Mouse (Mus musculus) liver, adult (tissue): Measurements from ENCODE around the gene Plch2.

Experiments used
- GATA4 ChIP-seq: IDR thresholded peaks from 2 replicates; pipeline ENCODE4 v1.6.1; 2014; ENCODE audit warnings: mild to moderate bottlenecking, low read length; ENCODE audit not compliant: insufficient replicate concordance

Plch2 gene

DNA sequence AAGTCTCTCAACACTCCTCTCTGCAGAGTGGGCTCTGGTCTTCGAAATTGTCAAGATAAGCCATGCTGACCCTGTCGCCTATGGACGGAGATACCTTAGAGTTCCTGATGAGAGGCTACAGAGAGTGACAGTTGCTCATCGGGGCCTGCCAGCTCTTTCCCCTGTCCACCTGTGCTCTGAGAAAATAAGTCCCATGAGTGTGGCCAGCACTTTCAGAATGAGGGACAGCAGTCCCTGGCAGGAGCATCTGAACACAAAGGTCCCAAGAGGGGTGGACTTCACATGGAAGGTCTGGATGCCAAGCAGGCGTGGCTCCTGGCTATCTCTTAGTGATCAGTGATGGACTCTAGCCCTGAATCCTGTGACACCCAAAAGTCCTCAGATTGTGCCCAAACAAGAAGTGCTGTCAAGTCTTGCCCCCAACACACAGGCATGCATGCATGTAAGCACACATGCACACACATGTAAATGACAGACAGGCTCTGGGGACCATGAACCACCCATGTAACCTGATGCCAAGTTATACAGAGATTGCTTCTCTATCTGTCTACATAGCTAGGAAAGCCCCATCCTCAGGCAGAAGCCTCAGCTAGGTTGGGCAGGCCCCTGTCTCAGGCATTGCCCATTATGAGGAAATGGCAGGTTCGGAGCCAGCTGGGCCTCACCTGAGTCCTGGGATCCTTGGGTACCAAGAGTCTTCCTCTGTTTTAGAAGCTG lies 113.1 kb downstream of the Plch2 start:
- TF ChIP-seq GATA4: no peak

DNA sequence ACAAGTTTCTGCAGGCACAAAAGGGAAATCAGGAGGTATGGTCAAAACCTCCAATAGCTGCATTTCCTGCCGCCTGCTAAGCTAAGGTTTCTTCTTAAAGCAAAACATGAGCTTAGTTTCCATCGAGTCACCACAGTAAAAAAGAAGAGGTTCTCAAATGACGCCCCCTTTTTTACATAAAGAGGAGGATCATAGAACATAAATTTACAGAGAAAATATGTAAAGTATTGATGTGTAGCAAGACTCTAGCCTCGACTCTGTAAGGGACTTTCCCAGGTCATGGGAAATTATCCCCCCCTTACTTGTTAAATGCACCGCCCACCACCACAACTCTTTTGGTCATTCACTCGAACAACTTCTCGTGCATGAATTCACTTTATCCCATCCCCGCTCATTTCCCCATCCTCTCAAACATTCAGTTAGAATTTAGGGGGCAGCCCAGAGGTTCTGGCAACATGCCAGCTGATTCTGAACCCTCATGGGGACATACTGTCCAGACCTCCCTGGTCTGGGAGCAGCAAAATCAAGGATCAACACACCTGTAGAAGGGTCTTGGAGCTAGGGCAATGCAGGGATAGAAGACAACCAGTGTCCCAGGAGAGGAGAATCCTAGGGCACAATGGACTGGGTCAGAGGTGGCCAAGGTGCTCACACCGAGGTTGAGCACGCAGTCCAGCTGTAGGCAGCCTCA lies 113.8 kb downstream of the Plch2 start:
- TF ChIP-seq GATA4: no peak

DNA sequence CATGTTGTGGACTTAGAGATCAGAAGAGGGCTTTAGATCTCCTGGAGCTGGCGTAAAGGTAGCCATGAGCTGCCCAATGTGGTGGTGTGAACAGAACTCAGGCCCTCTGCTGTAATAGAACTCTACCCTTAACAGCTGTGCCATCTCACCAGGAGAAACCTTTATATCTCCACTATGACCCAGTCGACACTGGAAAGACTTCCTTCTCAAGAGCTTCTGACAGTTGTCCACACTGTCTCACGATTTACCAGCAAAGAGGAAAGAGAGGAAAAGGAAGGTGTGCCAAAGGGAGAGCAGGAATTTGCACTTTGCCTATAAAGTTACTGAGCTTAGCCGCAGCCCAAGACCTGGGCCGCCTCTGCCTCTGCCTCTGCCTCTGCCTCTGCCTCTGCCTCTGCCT lies 114.8 kb downstream of the Plch2 start:
- no peak for TF ChIP-seq GATA4

DNA sequence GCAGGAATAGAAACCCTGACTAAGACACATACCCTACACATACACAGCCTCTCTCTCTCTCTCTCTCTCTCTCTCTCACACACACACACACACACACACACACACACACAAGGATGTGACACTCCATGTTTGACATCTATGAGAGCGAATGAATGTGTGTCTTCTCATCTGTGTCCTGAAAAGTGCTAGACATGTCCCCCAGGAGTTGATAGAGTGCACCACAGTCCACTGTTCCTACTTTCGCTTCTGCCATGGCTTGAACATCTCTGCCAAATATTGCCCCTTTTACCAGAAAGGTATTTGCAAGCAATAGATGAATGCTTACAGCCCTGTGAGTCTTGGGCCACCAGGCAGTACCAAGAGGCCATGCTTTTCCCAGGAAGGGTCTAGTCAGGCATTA lies 116.4 kb downstream of the Plch2 start:
- TF ChIP-seq GATA4: no peak

DNA sequence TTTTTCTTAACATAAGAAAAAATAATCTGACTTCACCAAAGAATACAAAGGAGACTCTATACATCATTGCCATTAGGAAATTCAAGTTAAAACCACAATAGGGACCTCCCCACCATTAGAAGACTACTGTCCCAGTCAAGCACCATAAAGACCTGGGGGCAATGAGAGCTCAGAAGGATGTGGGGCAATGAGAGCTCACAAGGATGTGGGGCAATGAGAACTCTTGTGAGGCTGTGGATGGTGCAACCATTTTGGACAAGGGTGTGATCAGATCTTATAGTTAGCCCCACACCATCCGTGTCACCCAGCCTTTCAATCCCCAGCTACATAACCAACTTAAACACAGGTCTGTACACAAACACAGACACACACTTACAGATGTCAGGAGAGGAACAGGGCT lies 118.8 kb downstream of the Plch2 start:
- TF ChIP-seq GATA4: no peak

DNA sequence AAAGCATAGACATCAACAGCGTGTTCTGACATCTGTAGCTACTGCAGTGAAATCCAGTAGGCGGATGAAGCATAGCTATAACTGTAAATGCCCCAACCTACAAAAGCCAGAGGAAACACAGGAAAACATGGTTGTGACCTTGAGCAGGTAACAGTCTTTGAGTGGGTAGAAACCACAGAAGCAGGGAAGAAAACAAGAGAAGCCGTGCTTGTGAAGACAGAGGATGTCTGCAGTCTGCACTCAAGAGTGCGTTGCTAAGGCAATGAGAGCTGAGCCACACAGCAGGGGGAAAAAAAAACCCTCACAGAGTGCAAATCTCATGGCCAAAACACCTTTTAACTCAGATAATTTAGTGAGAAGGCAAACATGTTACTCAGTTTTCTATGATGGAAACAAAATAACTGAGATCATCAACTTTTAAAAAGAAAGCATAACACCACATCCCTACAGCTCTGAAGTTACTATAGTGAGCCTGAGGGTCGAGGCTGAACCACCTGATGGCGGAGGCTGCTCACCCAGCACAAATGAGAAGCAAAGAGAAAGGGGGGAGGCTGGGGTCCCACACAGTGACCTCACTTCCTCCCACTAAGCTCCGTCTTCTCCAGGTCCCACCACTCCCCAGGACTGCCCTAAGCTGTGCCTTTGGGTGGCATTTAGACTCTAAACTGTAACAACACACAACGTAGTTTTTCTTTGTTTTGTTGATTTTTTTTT lies 119.9 kb downstream of the Plch2 start:
- no peak for TF ChIP-seq GATA4

DNA sequence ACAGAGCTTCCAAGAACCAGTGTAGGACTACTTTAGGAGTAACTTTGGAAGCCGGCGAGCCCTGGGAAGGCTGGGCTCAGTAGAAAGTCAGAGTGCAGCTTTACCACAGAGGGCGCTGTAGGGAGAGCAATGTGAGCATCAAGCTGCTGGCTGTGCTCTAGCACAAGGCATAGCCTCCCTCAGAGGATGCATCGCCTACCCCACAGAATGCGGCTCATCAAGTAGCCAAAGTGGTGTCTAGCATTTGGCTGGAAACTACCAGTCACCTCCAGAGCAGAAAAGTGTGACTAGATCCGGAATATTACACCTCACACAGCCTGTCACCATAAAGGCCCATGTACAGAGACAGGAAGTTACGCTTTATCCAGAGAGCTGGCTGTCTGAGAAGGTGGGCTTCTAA lies 120.8 kb downstream of the Plch2 start:
- no peak for TF ChIP-seq GATA4

DNA sequence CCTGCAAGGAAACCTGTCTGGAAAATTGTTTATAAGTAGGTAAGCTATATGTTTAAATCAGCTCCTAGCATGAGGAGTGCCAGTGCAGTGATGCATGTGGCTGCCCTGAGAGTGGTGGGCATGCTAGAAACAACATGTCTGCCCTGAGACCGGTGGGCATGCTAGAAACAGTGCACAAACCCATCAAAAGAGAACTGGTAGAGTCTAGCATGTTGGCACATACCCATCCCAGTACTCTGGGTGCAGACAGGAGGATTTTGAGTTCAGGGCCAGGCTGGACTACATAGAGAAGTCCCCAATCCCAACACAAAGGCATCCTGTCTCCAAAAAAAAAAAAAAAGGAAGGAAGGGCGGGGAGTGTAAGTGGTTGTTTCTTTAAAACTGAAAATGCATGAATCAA lies 121.8 kb downstream of the Plch2 start:
- TF ChIP-seq GATA4: no peak

DNA sequence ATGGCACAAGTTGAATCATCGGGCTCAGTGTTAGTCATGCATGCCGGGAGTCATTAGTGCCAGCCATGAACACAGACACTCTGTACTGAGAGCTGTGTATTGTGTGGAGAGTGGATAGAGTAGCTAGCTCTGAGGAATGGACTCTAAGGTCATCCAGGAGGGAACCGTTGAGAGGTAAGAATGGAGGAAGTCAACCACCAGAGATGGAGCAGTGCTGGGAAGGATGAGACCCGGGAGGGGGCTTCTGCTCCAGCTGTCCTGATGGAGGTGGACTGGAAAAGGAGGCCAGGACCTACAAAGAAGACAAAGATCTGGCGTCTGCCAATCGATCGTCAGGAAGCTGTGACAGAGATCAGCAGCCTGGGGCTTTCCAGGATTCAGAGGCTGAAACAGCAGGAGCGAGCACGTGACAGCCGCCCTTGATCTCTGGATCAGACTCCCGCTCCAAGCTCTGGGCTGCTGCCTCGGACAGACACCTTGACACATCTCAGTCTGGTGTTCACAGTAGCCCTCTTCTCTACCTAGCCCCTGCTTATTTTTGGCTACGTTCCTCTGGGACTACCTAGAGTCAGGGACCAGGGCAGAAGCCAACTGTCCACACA lies 123.2 kb downstream of the Plch2 start:
- TF ChIP-seq GATA4: no peak
